Mouse (Mus musculus): Measurements from ENCODE around the gene Apex1. TPM values are rescaled to one million over a fixed set of nuclear protein-coding genes. Genes with fewer than 3 reads are reported as not detected.

Apex1 gene
- 57.6 and 62.4 TPM in 2 replicates for polyA plus RNA-seq (2012; rRNA removed)

DNA sequence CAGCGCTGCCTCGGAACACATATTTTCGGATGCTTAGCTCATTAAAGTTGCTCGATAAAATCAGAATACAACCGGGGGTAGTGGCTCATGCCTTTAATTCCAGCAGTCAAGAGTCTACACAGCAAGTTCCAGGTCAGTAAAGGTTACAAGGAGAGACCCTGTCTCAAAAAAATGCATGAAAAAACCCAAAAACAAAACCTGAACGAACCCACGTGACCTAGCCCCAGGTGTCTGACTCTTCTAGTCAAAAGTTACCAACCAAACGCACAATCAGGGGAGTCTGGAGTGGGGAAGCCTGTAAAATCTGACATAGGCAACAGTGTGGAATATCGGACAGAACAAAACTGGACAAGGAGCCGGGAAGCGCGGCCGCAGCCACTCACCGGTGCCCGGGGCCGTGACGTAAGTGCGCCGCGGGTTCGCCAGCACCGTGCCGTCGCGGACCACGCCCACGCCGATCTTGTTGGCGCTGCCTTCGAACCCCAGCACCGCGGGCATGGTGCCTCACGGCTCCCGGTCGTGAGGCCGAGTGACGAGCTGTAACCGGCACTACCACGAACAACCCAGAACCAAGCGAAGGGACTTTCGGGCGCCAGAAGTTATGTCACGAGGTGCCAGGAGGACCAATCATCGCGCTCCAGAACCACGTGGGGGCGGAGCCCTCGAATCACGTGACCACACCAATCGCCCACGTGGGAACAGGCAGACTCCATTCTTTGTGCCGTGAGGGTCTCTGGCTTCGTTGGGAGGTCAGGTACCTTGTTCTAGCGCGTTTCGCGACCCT is at the start of gene Apex1, which contains the start of gene Osgep:
Gene Apex1, plus strand, starts transcription at position 688 of the 784 bp plus-strand sequence.
Gene Osgep, minus strand, starts transcription at position 613 of the 784 bp plus-strand sequence.
- H3K27ac ChIP-seq (ENCODE audit: insufficient read depth, low read length): peak within 1 kb of the TSS; percentile 74
- H3K4me3 ChIP-seq (ENCODE audit: insufficient read depth, low read length): peak within 1 kb of the TSS; percentile 57
- TF ChIP-seq CTCF (IDR thresholded peaks at IDR 0.05; ENCODE audit: extremely low read depth, insufficient read depth, low read length) (no peak), POLR2A (IDR thresholded peaks at IDR 0.05; ENCODE audit: extremely low read depth, insufficient read depth, low read length) (peak; percentile 86)
- no peaks in the 10 kb centered on the region for H3K4me1 ChIP-seq (ENCODE audit: control insufficient read depth, insufficient read depth, low read length)

DNA sequence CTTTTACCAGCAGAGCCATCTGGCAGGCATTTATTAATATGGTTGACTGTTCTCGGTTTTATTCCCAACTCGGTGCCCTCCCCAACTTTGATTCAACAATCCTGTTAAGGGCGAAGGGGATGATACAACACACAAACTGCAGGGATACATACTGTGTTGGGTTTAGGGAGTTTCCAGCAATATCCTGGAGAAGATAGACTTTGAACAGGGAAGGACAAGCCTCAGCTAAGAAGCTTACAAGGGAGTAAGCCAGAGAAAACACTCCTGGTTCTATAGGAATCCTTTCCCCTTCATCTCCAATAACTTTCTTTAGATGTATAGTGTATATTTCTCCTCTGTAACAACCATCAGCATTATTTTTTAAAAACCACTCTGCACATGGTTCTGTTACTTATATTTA is 49.6 kb upstream of the Apex1 start:
- no peak overlapping the region for H3K4me3 ChIP-seq (ENCODE audit: insufficient read depth, low read length)
- H3K4me1 ChIP-seq (ENCODE audit: control insufficient read depth, insufficient read depth, low read length): no peaks in the 10 kb centered on the region; the same call in 1 of the 2 replicates
- no peak for TF ChIP-seq POLR2A (IDR thresholded peaks at IDR 0.05; ENCODE audit: extremely low read depth, insufficient read depth, low read length)
- TF ChIP-seq CTCF (IDR thresholded peaks at IDR 0.05; ENCODE audit: extremely low read depth, insufficient read depth, low read length): no peak
- no peak overlapping the region for H3K27ac ChIP-seq (ENCODE audit: insufficient read depth, low read length)

DNA sequence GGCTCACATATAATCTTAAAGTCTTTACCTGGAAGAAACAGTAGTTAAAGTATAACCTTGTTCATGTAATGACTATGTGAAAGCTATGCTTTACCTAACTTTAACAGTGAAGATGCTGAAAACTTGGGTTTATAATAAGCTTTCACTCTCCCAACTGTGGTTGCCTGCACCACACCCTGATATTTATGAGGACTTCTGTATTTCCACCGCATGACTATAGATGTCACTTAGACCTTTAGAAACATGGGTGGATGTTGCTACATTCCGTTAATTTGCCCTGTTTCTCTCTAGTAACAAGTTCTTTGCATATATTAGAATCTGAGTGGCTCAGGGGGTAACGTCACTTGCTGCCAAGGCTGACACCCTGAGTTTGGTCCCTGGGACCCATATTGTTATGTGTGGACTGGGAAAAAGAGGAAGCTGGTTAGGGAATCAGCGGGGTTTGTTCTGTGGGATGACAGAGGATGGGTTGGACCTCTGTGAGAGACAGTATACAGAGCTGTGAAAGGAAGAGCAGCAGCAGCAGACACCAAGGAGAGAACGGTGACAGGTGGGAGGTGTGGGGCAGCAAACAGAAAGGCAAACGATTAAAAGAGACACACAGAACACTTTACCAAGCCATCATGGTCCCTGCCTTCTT is 49.1 kb upstream of the Apex1 start:
- TF ChIP-seq POLR2A (IDR thresholded peaks at IDR 0.05; ENCODE audit: extremely low read depth, insufficient read depth, low read length): no peak
- TF ChIP-seq CTCF (IDR thresholded peaks at IDR 0.05; ENCODE audit: extremely low read depth, insufficient read depth, low read length): no peak
- no peak overlapping the region for H3K4me3 ChIP-seq (ENCODE audit: insufficient read depth, low read length)
- H3K4me1 ChIP-seq (ENCODE audit: control insufficient read depth, insufficient read depth, low read length): no peaks in the 10 kb centered on the region; the same call in 1 of the 2 replicates
- H3K27ac ChIP-seq (ENCODE audit: insufficient read depth, low read length): no peak overlapping the region

DNA sequence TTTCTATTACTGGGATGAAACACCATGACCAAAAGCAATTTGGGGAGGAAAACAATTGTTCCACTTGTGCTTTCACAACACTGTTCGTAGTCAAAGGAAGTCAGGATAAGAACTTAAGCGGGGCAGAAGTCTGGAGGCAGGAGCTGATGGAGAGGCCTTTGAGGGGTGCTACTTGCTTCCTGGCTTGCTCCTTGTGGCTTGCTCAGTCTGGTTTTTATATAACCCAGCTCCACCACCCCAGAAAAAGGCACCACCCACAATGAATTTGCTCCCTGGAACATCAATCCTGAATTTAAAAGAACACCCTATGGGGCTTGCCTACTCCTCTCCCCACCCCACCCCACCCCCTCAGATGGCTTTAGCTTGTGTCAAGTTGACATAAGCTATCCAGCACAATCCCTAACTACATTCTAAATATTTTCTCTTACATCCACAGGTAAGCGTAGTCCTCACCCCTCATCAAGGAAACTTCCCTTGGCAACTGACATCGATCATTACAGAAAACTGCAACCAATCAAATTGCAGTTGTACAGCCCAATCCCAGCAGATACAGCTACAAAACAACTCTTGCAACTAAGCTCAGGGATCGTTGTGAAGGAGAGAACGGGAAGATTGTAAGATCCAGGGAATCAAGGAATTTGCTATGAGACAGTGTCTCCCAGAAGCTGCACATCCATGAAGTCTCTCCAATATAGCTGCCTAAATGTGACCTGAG is 48.4 kb upstream of the Apex1 start:
- no peak overlapping the region for H3K27ac ChIP-seq (ENCODE audit: insufficient read depth, low read length)
- no peaks in the 10 kb centered on the region; the same call in 1 of the 2 replicates for H3K4me1 ChIP-seq (ENCODE audit: control insufficient read depth, insufficient read depth, low read length)
- no peak for TF ChIP-seq POLR2A (IDR thresholded peaks at IDR 0.05; ENCODE audit: extremely low read depth, insufficient read depth, low read length)
- no peak for TF ChIP-seq CTCF (IDR thresholded peaks at IDR 0.05; ENCODE audit: extremely low read depth, insufficient read depth, low read length)
- H3K4me3 ChIP-seq (ENCODE audit: insufficient read depth, low read length): no peak overlapping the region

DNA sequence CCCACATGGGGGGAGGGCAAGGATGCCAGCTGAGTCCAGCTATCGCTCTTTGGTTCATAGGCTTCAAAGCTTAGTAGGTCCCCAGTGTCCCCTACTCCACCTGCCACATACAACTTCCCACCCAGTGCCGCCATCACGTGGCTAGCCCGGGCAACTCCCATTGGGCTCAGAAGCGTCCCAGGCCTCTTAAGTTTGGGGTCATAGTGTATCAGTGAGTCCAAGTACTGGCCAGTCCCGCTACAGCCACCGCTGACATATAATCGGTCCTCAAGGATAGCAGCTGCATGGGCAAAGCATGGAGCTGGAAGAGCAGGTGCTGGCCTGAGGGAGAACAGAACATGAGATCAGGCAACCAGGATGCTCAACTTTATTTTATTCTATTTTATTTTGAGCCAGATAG is 33.1 kb upstream of the Apex1 start:
- TF ChIP-seq POLR2A (IDR thresholded peaks at IDR 0.05; ENCODE audit: extremely low read depth, insufficient read depth, low read length): no peak
- no peak for TF ChIP-seq CTCF (IDR thresholded peaks at IDR 0.05; ENCODE audit: extremely low read depth, insufficient read depth, low read length)
- H3K27ac ChIP-seq (ENCODE audit: insufficient read depth, low read length): no peak overlapping the region
- no peaks in the 10 kb centered on the region for H3K4me1 ChIP-seq (ENCODE audit: control insufficient read depth, insufficient read depth, low read length)
- no peak overlapping the region for H3K4me3 ChIP-seq (ENCODE audit: insufficient read depth, low read length)

DNA sequence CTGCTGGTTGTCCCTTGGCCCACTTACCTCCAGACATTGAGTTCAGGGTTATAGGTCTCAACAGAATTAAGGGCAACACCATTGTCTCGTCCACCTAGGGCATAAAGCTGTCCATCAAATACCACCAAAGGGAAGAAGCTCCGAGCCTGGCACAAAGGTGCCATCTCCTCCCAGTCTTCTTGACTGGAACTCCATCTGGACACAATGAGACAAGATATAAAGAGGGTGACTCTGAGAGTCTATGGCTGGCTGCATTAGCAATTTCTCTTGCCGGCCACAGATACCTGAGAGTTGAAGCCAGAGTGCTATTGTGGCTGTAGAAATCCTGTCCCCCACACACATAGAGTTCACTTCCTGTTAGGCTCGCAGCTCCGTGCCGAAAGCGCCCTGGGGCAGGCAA is 32.7 kb upstream of the Apex1 start:
- TF ChIP-seq POLR2A (IDR thresholded peaks at IDR 0.05; ENCODE audit: extremely low read depth, insufficient read depth, low read length) (no peak), CTCF (IDR thresholded peaks at IDR 0.05; ENCODE audit: extremely low read depth, insufficient read depth, low read length) (no peak)
- Histone ChIP-seq H3K4me1 (ENCODE audit: control insufficient read depth, insufficient read depth, low read length) (no peaks in the 10 kb centered on the region), H3K4me3 (ENCODE audit: insufficient read depth, low read length) (no peak overlapping the region), H3K27ac (ENCODE audit: insufficient read depth, low read length) (no peak overlapping the region)

DNA sequence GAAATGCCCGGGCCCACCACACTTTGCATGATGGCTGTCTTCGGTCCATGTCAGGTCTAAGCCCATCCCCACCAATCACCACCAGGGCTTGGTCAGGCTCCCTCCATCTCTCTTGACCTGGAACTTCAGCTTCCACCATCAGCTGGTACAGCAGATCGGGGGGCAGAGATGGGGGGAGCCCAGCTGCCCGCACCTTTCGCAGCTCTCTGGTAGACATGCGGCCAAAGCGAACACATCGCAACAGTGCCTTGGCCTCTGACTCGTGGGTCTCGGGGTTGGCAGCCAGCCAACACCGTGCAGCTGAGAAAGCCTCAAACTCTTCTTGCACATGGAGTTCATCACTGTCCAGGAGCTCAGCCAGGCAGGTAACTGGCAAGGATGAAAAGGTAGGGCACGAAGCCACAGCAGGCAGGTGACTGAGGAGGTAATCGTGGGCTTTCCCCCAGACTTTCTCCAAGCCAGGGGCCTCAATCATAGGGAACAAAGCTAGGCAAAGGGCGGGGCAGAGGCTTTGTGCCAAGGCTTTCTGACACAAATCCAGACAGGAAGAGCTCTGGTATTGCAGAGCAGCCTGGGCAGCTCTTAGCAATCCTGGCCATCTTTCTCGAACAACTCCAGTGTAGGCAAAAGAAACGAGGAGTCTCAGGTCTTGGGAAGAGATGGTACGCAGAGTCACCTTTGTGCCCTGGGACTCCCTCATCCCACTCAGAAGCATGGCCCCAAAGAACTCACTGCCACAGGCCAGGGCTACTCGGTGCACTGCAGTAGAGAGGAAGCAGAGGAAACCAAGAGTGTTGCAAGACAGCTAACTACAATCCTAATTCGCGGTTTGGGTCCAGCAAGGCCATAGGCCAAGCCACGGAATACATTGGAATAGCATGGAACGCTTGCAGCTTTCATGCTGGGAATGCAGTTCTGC is 32.0 kb upstream of the Apex1 start:
- TF ChIP-seq CTCF (IDR thresholded peaks at IDR 0.05; ENCODE audit: extremely low read depth, insufficient read depth, low read length) (no peak), POLR2A (IDR thresholded peaks at IDR 0.05; ENCODE audit: extremely low read depth, insufficient read depth, low read length) (no peak)
- Histone ChIP-seq H3K4me1 (ENCODE audit: control insufficient read depth, insufficient read depth, low read length) (no peaks in the 10 kb centered on the region), H3K27ac (ENCODE audit: insufficient read depth, low read length) (no peak overlapping the region), H3K4me3 (ENCODE audit: insufficient read depth, low read length) (no peak overlapping the region)

DNA sequence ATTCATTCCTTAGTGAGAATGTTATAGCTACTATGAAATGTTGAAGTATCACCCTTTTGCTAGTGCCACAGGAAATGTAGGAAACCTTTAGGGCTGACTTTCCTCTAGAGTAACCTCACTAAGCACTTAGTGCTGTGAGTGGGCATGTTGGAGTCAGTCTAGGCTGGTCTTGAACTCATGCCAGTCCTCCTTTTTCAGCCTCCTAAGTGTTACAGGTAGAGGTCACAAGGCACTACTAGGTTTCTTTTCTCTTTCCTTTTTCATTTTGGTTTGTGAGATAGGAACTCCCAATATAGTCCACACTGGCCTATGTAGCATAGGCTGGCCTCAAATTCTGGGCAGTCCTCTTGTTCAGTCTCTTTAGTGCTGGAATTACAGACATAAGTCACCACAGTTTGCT is 29.4 kb upstream of the Apex1 start:
- no peak overlapping the region for H3K27ac ChIP-seq (ENCODE audit: insufficient read depth, low read length)
- no peaks in the 10 kb centered on the region for H3K4me1 ChIP-seq (ENCODE audit: control insufficient read depth, insufficient read depth, low read length)
- H3K4me3 ChIP-seq (ENCODE audit: insufficient read depth, low read length): no peak overlapping the region; the same call in 1 of the 2 replicates
- TF ChIP-seq CTCF (IDR thresholded peaks at IDR 0.05; ENCODE audit: extremely low read depth, insufficient read depth, low read length) (no peak), POLR2A (IDR thresholded peaks at IDR 0.05; ENCODE audit: extremely low read depth, insufficient read depth, low read length) (no peak)
